Mouse (Mus musculus) frontal cortex, postnatal 14 days (tissue): ENCODE data around the gene Nlgn3.
"Not testable (repeated sequence)": the region's sequence is repeated elsewhere in the genome, so short reads cannot be mapped to it uniquely, and the experiment has no call there.

ENCODE experiments used
- DNase-seq, 2 experiments: peaks; one replicate each; pipeline ENCODE4 v3.0.0; 2022; ENCODE audit warnings: low spot score in 2 of 2

Gene Nlgn3

DNA sequence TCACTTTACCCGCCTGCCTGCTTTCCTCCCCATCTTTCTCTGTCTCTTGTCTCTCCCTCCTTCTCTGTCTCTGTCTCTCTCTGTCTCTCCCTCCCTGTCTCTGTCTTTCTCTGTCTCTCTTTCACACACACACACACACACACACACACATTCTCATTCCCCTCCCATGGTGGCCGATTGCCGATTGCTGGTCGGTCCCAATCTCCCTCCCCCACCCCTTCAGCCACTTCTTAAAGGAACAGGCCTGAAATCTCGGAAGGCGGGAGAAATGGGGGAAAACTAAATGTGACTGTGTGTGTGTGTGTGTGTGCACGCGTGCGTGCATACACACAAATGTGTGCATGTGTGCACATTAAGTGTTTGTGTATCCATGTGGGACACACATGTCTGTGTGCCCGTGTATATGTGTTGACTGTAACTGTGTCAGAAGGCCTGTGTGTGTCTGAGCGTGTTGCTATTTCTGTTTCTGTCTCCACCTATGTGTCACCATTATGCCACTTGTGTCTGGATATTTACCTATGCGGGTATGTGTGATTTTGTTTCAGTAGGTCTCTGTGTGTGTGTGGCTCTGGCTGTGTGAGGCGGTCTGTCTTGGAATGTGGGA, 1.6 kb downstream of the Nlgn3 start:
- DNase-seq = no peak

GRCm38 (mm10) chrX:101301654-101302053, 2.7 kb downstream of the Nlgn3 start:
- DNase-seq = no peak

GRCm38 (mm10) chrX:101304646-101305045, 5.7 kb downstream of the Nlgn3 start:
- DNase-seq = no peak

DNA sequence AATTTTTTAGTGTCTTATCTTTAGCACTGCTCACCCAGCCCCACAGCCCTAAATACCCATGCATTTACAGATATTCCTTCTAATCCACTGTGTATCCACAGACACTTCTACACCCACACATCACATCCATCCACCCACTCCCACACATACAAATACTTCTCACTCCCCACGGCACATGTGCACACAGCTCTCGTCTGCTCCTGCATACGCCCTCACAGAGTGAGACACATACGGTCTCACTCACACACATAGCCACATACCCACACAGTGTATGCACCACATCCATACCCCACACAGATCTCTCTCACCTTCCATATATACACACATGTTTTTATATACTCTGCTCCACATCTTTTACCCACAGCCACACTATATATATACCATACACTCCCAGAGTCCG, 10.3 kb downstream of the Nlgn3 start:
- DNase-seq = no peak

GRCm38 (mm10) chrX:101313625-101314359, 14.8 kb downstream of the Nlgn3 start:
- peak; percentile 64 to 78 for DNase-seq

DNA sequence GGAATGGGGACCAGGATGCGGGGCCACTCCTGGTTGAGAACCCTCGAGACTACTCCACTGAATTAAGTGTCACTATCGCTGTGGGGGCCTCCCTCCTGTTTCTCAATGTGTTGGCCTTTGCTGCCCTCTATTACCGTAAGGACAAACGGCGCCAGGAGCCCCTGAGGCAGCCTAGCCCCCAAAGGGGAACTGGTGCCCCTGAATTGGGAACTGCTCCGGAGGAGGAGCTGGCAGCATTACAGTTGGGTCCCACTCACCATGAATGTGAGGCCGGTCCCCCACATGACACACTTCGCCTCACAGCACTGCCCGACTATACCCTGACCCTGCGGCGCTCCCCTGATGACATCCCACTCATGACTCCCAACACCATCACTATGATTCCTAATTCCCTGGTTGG, 20.8 kb downstream of the Nlgn3 start:
- no peak for DNase-seq

- DNase-seq = no peak
These were observed 27.3 kb downstream of the Nlgn3 start for GRCm38 (mm10) chrX:101325989-101326899.

DNA sequence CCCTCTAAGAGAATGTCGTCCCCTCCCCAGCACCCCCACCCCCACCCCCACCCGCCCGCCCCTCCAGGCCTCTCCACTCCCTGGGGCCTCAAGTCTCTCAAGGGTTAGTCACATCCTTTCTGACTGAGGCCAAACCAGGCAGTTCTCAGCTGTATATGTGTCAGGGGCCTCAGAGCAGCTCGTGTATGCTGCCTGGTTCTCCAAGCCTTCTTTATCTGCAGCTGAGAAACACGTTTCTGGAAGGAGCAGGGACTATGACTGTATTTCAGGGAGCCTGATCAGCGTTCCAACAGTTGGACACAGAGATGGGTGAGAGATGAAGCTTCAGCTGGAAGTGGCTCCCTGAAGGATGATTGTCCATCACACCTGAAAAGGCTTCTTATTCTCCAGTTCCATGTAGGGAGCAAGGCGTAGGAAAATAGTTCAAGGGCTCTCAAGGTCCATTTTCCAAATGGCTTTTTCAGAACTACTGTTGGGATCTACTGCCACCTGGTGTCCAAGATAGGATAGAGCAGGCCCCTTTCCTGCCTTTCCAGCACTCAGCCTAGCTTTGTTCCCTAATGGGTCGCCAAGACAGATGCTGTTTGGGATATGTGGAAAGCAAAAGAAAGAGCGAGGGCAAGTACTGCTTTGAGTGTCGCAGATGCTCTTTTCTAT, 30.5 kb downstream of the Nlgn3 start:
- DNase-seq = peak in 1 of 2 experiments; percentile 59

DNA sequence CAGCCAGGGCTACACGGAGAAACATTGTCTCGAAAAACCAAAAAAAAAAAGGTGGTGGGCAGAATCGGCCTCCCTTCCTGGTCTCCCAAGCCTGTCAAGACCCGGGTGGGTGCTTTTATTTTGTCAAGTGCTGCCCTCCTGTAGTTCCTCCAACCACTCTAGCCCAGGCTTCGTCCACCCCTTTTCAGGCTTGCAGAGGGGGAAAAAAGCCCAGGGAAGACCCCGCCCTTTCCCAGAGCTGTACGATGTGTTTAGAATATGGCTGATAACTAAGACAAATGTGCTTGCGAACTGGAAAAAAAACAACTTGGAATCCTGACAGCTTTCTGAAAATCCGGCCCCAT, 33.0 kb downstream of the Nlgn3 start:
- DNase-seq = no peak

GRCm38 (mm10) chrX:101332375-101333211, 33.6 kb downstream of the Nlgn3 start:
- DNase-seq = peak; percentile 77 to 85

- no peak for DNase-seq
These were observed 35.6 kb downstream of the Nlgn3 start for GRCm38 (mm10) chrX:101334606-101335005.

- DNase-seq = no peak
These were observed 39.7 kb downstream of the Nlgn3 start for GRCm38 (mm10) chrX:101338666-101339065.

DNA sequence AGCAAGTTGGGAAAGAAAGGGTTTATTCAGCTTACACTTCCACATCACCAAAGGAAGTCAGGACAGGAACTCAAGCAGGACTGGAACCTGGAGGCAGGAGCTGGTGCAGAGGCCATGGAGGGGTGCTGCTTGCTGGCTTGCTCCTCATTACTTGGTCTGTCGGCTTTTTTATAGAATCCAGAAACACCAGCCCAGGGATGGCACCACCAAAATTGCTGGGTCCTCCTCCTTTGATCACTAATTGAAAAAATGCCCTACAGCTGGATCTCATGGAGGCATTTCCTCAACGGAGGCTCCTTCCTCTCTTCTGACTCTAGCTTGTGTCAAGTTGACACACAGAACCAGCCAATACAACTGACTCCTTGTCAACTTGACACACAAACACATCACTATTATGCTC, 43.9 kb downstream of the Nlgn3 start:
- DNase-seq = not testable (repeated sequence)

GRCm38 (mm10) chrX:101345456-101345855, 46.5 kb downstream of the Nlgn3 start:
- DNase-seq = no peak

DNA sequence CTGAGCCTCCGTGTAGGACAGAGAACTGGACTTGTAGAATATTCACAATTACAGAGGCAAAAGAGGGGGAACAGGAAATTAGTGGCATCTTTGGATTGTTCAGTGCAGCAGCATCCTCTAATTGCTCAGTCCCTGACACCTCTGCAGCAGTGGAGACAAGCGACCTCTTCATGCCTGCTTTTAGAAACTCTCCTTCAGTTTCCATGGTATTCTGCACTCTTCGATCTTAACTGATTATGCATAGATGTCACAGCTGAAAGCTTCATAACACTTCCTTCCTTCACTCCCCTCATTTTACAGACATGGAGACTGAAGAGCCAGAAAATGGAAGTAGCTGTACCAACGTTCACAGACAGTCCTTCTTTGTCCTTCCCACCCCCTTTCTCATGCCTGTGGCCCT, 47.5 kb downstream of the Nlgn3 start:
- DNase-seq = no peak

- no peak for DNase-seq
These were observed 52.2 kb downstream of the Nlgn3 start for GRCm38 (mm10) chrX:101351188-101351587.

DNA sequence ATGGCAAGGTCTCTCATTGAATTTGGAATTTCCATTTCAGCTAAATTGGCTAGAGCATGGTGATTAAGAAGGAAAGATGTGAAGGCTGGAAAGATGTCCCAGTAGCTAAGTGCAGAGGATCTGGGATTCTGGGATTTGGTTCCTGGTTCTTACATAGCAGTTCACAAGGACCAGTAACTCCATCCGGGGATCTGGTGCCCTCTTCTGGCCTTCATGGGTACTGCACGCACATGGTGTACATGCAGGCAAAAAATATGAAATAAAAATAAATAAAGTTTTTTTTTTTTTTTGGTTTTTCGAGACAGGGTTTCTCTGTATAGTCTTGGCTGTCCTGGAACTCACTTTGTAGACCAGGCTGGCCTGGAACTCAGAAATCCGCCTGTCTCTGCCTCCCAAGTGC, 59.9 kb downstream of the Nlgn3 start:
- not testable (repeated sequence) for DNase-seq

DNA sequence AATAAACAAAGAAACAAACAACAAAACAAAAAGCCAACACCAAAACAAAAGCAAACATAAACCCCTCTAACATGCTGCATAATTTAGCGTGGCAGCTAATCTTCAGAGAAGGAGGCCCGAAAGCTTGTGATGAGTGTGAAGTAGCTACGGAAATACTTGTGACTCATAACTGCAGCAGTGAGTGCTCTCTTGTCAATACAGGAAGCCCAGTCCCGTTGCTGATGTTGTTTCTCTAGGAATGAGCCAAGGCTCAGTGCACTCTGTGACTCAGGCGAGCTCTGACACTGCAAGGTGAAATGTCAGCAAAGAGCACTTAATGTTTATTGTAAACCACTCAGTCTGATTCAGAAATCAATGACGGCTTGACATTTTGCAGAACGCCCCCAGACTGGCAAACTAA, 70.0 kb downstream of the Nlgn3 start:
- DNase-seq = no peak

- no peak for DNase-seq
These were observed 71.6 kb downstream of the Nlgn3 start for GRCm38 (mm10) chrX:101370573-101370972.

DNA sequence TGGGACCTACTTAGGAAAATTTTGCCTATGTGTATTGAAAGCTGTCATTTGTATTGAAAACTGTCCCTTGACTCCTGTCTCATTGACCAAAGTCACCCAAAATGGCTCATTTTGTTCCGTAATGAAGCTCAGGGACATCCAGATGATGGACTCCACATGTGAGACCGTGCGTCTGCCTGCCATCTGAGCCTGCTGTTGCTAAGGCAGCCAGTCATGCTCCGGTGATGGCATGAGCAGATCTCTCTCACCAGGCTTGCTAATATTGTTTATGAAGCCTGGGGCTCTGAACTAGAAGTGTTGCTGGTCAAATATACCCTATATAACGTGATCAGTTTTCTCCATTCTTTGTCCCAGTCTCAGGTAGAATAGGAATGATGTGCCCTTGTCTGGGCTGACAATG, 74.0 kb downstream of the Nlgn3 start:
- no peak for DNase-seq
